Mouse (Mus musculus) thymus, adult 2 months (tissue): ENCODE data around the gene Tymp. TPM values are rescaled to one million over a fixed set of nuclear protein-coding genes. Genes with fewer than 3 reads are reported as not detected.

Experiments
- DNase-seq: peaks from one replicate; pipeline ENCODE4 v3.0.0; 2021
- H3K27ac ChIP-seq: fragments of 200-500 bp; 2 replicates; pipeline ENCODE4 v1.5.1; 2012; ENCODE audit warnings: low read length, control low read depth; ENCODE audit not compliant: control insufficient read depth, insufficient read depth
- H3K27me3 ChIP-seq: fragments of 200-500 bp; 2 replicates; pipeline ENCODE4 v1.6.1; 2012; ENCODE audit warnings: mild to moderate bottlenecking, low read length, moderate library complexity, mixed read lengths; ENCODE audit not compliant: control insufficient read depth, insufficient read depth
- H3K36me3 ChIP-seq: fragments of 200-500 bp; 2 replicates; pipeline ENCODE4 v1.6.1; 2012; ENCODE audit warnings: mild to moderate bottlenecking, low read length, moderate library complexity; ENCODE audit not compliant: control insufficient read depth, insufficient read depth
- H3K4me1 ChIP-seq: fragments of 200-500 bp; replicated peaks from 2 replicates; pipeline ENCODE4 v1.6.1; 2012; ENCODE audit warnings: low read length; ENCODE audit not compliant: control insufficient read depth, insufficient read depth
- H3K4me3 ChIP-seq: fragments of 200-500 bp; 2 replicates; pipeline ENCODE4 v1.5.1; 2012; ENCODE audit warnings: mild to moderate bottlenecking, low read length, control low read depth, moderate library complexity; ENCODE audit not compliant: control insufficient read depth, insufficient read depth
- CTCF ChIP-seq: fragments of 200-500 bp; IDR thresholded peaks from 2 replicates; pipeline ENCODE4 v1.5.1; 2012; ENCODE audit warnings: mild to moderate bottlenecking, control low read depth, low read length, moderate library complexity, borderline replicate concordance; ENCODE audit not compliant: control insufficient read depth, poor library complexity, insufficient read depth; ENCODE audit errors: extremely low read depth
- POLR2A ChIP-seq: fragments of 200-500 bp; IDR thresholded peaks from 2 replicates; pipeline ENCODE4 v1.6.1; 2012; ENCODE audit warnings: mild to moderate bottlenecking, low read length, control low read depth, moderate library complexity; ENCODE audit not compliant: control insufficient read depth, poor library complexity, insufficient read depth; ENCODE audit errors: extremely low read depth
- WGBS: fragments of 180-500 bp; shearing (Covaris S2); methylation state at CpG from one replicate; pipeline ENCODE4 v1.1.7; 2018; 5-methylcytosine and 5-hydroxymethylcytosine counted together
- polyA plus RNA-seq: library from polyadenylated mRNA; depleted of rRNA; stranded (reverse); fragments of >200 nt; gene quantifications from 2 replicates; pipeline ENCODE4 v1.2.3, GENCODE M21; 2012

Tymp gene
- polyA plus RNA-seq, 1 experiment = 5.9 TPM

- Histone ChIP-seq H3K27ac (no peak overlapping the region), H3K4me3 (no peak overlapping the region), H3K4me1 (no peaks in the 10 kb centered on the region), H3K27me3 (no peaks in the 10 kb centered on the region), H3K36me3 (peaks cover 82% of the 10 kb centered on the region)
- no peak for DNase-seq
- WGBS = 96% methylated on average over 7 of the region's 7 CpGs
- TF ChIP-seq CTCF = no peak
- TF ChIP-seq POLR2A = no peak
Measured at GRCm38 (mm10) chr15:89363051-89363450, 13.8 kb downstream of the Tymp start.

GRCm38 (mm10) chr15:89358784-89359183, 18.1 kb downstream of the Tymp start:
- H3K27ac ChIP-seq = no peak overlapping the region
- H3K4me3 ChIP-seq = no peak overlapping the region
- H3K27me3 ChIP-seq = no peaks in the 10 kb centered on the region
- no peak for DNase-seq
- H3K36me3 ChIP-seq = peaks cover 39% of the 10 kb centered on the region
- WGBS = 93% methylated on average over 3 of the region's 3 CpGs
- H3K4me1 ChIP-seq = peaks cover 15% of the 10 kb centered on the region
- TF ChIP-seq CTCF (no peak), POLR2A (no peak)

GRCm38 (mm10) chr15:89356372-89356771, 20.5 kb downstream of the Tymp start:
- WGBS = under 1% methylated on average over 15 of the region's 15 CpGs
- no peaks in the 10 kb centered on the region for H3K27me3 ChIP-seq
- H3K27ac ChIP-seq = peak overlapping the region; percentile 68
- H3K4me1 ChIP-seq = peaks cover 15% of the 10 kb centered on the region
- peaks cover 32% of the 10 kb centered on the region for H3K36me3 ChIP-seq
- no peak for TF ChIP-seq CTCF
- no peak for TF ChIP-seq POLR2A
- H3K4me3 ChIP-seq = peak overlapping the region; percentile 75
- peak; percentile 76 for DNase-seq

GRCm38 (mm10) chr15:89355241-89356187, 21.3 kb downstream of the Tymp start, which contains the start of the genes Lmf2 and Ncaph2:
TSS of gene Lmf2 (minus strand) at chr15:89355659.
TSS of gene Ncaph2 (plus strand) at chr15:89355719.
- peak; percentile 43; the same call in 1 of the 2 replicates for TF ChIP-seq CTCF
- peak; percentile 78; the same call in 1 of the 2 replicates for TF ChIP-seq POLR2A
- WGBS = under 1% methylated on average over 64 of the region's 64 CpGs
- peak; percentile 95 for DNase-seq
- Histone ChIP-seq H3K36me3 (peaks cover 28% of the 10 kb centered on the region), H3K27me3 (no peaks in the 10 kb centered on the region), H3K4me3 (peak within 1 kb of the TSS; percentile 86), H3K27ac (peak within 1 kb of the TSS; percentile 68), H3K4me1 (peaks cover 15% of the 10 kb centered on the region)

- DNase-seq = no peak
- Histone ChIP-seq H3K4me3 (peak overlapping the region; percentile 86), H3K4me1 (peaks cover 15% of the 10 kb centered on the region), H3K36me3 (peaks cover 21% of the 10 kb centered on the region), H3K27me3 (no peaks in the 10 kb centered on the region), H3K27ac (no peak overlapping the region)
- no peak for TF ChIP-seq POLR2A
- no peak for TF ChIP-seq CTCF
- WGBS = 76% methylated on average over 7 of the region's 7 CpGs
Measured at GRCm38 (mm10) chr15:89354455-89354854, 22.4 kb downstream of the Tymp start.

GRCm38 (mm10) chr15:89353837-89354236, 23.0 kb downstream of the Tymp start:
- Histone ChIP-seq H3K27me3 (no peaks in the 10 kb centered on the region), H3K4me3 (no peak overlapping the region), H3K27ac (no peak overlapping the region), H3K36me3 (peaks cover 21% of the 10 kb centered on the region), H3K4me1 (peaks cover 15% of the 10 kb centered on the region)
- WGBS = 98% methylated on average over 16 of the region's 16 CpGs
- TF ChIP-seq CTCF = no peak
- TF ChIP-seq POLR2A = no peak
- DNase-seq = no peak

GRCm38 (mm10) chr15:89352795-89353194, 24.0 kb downstream of the Tymp start:
- peaks cover 15% of the 10 kb centered on the region for H3K4me1 ChIP-seq
- no peak overlapping the region for H3K4me3 ChIP-seq
- no peak for DNase-seq
- no peaks in the 10 kb centered on the region for H3K27me3 ChIP-seq
- TF ChIP-seq CTCF (no peak), POLR2A (no peak)
- H3K36me3 ChIP-seq = peaks cover 21% of the 10 kb centered on the region
- H3K27ac ChIP-seq = no peak overlapping the region
- WGBS = over 99% methylated on average over 12 of the region's 12 CpGs
